Mouse (Mus musculus) ES-E14 (cell line): ENCODE measurements around the gene Tap1.

Experiments used
- MAFK ChIP-seq: IDR thresholded peaks from 2 replicates; pipeline ENCODE4 v1.6.1; 2014; ENCODE audit warnings: mild to moderate bottlenecking, low read depth, low read length, inconsistent platforms; ENCODE audit not compliant: insufficient read depth
- ZC3H11A ChIP-seq: IDR thresholded peaks from 2 replicates; pipeline ENCODE4 v1.6.1; 2012; ENCODE audit warnings: low read depth, mild to moderate bottlenecking, inconsistent platforms, low read length, borderline replicate concordance

- TF ChIP-seq ZC3H11A, result no peak
- TF ChIP-seq MAFK, result no peak
Observed at GRCm38 (mm10) chr17:34155534-34155933, 31.8 kb upstream of the Tap1 start.
